Mouse (Mus musculus): Measurements from ENCODE around the gene Vegfb. TPM values are rescaled to one million over a fixed set of nuclear protein-coding genes. Genes with fewer than 3 reads are reported as not detected.
"Not testable (repeated sequence)": the region's sequence is repeated elsewhere in the genome, so short reads cannot be mapped to it uniquely, and the experiment has no call there.

Vegfb gene
- total RNA-seq, 2 experiments from 2014 or later = 92.0 to 95.7 TPM

DNA sequence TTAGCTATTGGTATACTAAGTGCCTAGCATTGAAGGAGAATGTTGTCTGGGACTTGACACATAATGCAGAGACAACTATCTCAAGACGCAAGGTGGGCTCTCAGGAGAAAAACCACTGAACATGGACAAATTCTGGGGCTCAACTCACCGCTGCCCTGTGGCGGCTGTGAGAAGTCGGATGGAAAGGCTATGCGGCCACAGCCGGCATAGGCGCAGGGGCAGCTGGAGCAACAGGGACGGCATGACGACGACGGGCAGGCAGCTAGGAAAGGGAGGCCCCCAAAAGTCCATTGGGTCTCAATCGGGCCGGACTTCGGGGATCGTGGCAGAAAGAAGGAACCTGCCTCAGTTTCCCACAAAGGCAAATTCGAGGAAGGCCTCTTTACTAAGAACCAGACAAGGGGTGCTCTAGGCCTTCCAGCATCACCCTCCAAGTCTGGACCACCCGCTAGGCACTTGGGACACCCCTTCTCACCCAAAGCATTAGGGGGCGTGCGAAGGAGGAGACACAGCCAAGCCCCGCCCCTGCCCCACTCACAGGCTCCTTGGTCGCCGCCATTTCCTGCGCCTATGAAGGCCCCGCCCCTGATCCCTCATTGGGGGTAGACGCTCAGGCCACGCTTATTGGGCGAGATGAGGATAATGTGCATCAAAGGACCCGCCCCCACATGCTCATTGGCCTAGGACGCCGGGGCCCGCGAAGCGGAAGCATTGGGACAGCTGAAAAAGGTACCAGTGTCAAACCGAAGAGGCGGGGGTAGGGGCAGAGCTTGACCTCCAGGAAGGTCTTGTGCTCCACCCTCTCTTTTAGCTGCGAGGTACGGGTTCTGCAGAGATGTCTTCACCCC, 4.8 kb upstream of the Vegfb start, which contains the start of gene Dnajc4:
Dnajc4 (minus strand) TSS at position 562 of the 848 bp plus-strand sequence.
- DNase-seq = peak; percentile 98 to 99

DNA sequence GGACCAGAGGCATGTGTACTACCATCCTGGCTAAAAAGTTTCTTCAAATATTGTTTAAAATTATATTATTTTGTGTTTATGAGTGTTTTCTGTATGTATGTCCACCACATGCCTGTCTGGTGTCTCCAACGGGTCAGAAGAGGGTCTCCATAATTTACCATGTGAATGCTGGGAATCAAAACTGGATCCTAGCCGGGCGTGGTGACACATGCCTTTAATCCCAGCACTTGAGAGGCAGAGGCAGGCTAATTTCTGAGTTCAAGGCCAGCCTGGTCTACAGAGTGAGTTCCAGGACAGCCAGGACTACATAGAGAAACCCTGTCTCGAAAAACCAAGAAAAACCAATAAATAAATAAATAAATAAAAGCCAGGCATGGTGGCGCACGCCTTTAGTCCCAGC, 3.7 kb upstream of the Vegfb start:
- not testable (repeated sequence) for DNase-seq

DNA sequence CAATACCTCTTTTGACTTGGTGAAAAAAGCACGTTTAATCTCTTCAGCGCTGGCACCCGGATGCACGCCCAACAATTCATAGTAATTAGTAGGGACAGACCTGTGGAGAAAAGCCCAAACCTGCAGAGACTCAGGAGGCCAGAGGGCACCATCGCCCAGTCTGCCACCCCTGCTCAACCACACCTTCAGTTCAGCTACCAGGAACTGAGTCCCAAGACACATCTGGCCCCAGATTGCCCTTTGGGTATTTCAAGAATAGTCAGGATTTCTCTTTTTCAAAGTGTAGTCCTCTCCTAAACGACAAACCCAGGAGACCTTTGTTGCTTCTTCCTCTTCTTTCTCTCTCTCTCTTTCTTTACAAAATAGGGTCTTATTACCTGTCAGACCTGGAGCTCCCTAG, 3.3 kb upstream of the Vegfb start:
- no peak for DNase-seq

GRCm38 (mm10) chr19:6989251-6989650, 1.8 kb upstream of the Vegfb start:
- no peak for DNase-seq

GRCm38 (mm10) chr19:6987904-6988285, 444 bp upstream of the Vegfb start:
- DNase-seq = no peak

DNA sequence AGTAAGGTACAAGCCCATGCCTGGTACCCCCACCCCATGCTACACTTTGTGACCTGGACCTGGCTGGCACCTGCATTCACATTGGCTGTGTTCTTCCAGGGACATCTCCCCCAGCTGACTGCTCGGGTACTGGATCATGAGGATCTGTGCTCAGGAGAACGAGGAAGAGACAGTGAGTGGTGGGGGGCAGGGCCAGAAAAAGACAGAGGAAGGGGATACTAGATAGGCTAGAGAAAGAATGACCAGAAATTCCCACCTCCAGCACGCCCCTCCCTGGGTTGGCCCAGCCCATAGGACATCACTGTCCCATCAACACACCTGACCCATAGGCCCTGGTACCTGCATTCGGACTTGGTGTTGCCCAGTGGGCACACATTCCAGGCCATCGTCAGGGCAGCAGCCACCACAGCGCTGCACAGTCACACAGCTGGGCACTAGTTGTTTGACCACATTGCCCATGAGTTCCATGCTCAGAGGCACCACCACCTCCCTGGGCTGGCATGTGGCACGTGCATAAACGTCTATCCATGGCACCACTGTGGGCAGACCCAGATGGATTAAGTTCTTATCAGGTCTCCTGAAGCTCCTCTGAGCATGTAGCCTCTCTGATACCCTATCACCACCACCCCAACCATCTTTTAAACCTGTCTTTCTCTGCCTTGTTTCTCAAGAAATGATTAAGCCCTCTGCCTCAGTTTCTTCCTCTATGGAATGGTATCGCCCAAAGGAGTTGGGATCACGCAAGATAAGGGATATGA, 1.3 kb downstream of the Vegfb start:
- no peak for DNase-seq

DNA sequence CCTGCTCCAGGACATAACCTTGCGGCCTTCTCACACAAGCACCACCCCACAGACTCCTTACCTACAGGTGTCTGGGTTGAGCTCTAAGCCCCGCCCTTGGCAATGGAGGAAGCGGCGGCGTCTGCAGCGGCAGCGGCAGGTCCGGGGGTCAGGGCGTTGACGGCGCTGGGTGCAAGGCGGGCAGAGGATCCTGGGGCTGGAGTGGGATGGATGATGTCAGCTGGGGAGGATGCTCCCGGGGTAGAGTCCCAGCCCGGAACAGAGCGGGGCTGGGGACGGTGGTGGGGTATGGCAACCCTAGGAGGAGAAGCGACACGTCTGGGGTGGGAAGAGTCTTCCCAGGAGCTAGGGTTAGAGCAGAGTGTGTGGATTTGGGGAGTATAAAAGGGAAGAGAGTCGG, 2.2 kb downstream of the Vegfb start:
- DNase-seq = no peak

DNA sequence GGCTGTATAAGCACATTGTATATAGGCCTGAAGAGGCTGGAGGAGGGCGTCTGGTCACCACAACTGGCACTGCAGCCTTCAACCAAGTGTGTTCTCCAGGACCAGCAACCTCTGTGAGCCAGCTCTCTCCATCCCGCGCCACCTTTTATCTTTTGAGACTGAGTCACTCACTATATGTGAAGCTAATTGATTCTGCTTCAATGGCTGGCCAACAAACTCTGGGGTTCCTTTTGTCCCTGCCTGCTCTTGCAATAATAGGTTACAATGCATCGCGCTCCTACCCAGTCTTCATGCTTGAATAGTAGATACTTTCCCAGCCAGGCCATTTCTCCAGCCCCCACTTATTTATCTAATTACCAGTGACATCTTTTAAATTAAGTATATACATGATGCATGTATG, 3.8 kb downstream of the Vegfb start:
- no peak for DNase-seq

DNA sequence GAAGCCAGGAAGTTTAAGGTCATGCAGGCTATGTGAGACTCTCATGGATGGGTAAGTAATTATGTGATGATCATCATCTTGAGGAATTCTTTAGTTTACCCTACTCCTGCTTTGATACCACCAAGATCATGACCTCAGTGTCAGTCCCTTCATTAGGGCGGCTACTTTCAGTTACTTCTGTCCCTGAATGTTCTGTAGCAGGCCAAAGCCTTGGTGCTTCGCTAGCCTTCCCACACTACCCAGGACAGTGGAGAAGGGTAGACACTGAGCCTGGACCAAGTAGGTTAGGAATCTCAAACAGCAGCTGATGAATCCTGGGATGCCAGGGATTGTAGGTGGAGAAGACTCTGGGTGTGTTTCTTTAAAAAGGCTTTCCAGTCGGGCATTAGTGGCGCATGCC, 6.0 kb downstream of the Vegfb start:
- DNase-seq = no peak

- peak; percentile 99 for DNase-seq
Measured at GRCm38 (mm10) chr19:6980381-6981093, 6.9 kb downstream of the Vegfb start, which contains the start of gene Fkbp2. TSS of gene Fkbp2 (minus strand) at chr19:6980501.

DNA sequence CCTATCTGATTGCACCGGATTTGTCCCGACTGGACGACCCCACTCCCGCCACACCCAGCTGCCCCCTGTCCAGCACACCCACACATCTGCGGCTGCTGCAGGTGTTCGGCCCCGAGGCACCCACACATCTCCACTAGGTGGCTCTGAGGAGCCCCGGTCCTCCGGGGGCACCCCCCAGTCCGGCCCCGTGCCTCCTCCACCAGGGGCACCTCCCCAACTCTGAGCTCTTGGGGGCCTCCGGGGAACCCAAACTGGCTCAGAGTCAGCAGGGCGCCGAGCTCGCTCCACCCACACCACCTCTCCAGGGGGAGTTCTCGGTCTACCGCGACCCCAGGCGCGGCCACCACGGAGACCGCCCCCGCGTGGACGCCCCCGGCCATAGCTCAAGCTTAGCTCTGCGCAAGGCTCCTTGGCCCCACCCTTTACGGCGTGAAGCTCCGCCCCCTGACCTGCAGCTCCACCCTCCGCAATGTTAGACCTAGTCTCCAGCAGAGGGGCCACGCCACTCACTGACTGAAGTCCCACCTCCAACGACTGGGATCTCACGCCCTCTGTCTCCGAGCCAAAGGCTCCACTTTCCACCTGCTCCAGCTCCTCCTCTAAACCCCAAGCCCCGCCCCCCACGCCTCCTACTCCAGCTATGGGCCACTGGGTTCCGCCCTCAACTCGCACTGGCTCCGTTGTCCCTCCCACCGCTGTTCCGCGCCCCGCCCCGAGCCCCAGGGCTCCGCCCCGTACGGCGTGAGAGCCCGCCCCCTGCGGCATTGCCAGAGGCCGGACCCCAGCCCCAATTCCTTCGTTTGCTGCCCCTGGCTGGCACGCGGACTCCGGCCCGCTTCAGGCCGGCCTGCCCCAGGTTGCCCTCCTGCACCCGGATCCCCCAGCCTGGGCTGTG, 7.7 kb downstream of the Vegfb start:
- peak; percentile 100 for DNase-seq

- DNase-seq = peak; percentile 53 to 73
Measured at GRCm38 (mm10) chr19:6979001-6979479, 8.4 kb downstream of the Vegfb start.

- DNase-seq = no peak
Measured at GRCm38 (mm10) chr19:6978639-6978974, 8.8 kb downstream of the Vegfb start.

GRCm38 (mm10) chr19:6977759-6978638, 9.5 kb downstream of the Vegfb start:
- DNase-seq = no peak

- DNase-seq = peak; percentile 73 to 81
Measured at GRCm38 (mm10) chr19:6975537-6976521, 11.6 kb downstream of the Vegfb start, which contains the start of gene Plcb3. TSS of gene Plcb3 (minus strand) at chr19:6976470.

- DNase-seq = peak; percentile 84 to 93
Measured at GRCm38 (mm10) chr19:6974211-6975205, 12.9 kb downstream of the Vegfb start, which contains the start of gene Ppp1r14b. TSS of gene Ppp1r14b (plus strand) at chr19:6974968.

GRCm38 (mm10) chr19:6973581-6974190, 13.8 kb downstream of the Vegfb start:
- no peak for DNase-seq
